Mouse (Mus musculus): ENCODE results near the gene Gpatch8. TPM values are rescaled to one million over a fixed set of nuclear protein-coding genes. Genes with fewer than 3 reads are reported as not detected.

Gene Gpatch8
- polyA plus RNA-seq, 1 experiment from 2014 or later: 45.7 TPM

DNA sequence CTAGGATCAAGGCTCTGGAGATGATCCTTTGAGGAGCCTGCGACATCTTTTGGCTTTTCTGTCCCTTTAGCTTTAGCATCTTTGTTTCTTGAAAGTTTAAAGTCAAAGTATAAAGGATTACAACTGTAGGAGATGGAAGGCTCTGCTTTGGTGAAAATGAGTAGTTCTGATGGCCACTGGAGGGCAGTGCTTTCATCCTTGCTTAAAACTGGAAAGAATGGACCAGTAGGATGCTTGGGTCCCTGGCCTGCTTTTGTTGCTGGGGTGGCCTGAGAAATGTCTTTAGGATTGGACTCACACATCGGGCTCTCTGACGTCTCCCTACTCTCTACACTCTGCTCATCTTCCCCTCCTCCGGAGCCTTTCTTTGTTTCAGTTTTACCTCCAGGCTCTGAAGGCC lies 75.3 kb downstream of the Gpatch8 start:
- DNase-seq (ENCODE audit: low spot score): peak; percentile 58
- Histone ChIP-seq H3K4me1 (no peaks in the 10 kb centered on the region), H3K27ac (no peak overlapping the region), H3K4me3 (no peak overlapping the region), H3K36me3 (peaks cover 79% of the 10 kb centered on the region), H3K27me3 (ENCODE audit: insufficient read depth, poor library complexity, severe bottlenecking) (no peaks in the 10 kb centered on the region), H3K9me3 (no peaks in the 10 kb centered on the region)
- 89% methylated on average over 4 of the region's 4 CpGs for WGBS

GRCm38 (mm10) chr11:102480111-102480510 lies 76.1 kb downstream of the Gpatch8 start:
- no peaks in the 10 kb centered on the region for H3K27me3 ChIP-seq (ENCODE audit: insufficient read depth, poor library complexity, severe bottlenecking)
- H3K9me3 ChIP-seq: no peaks in the 10 kb centered on the region
- peak; percentile 73 for DNase-seq (ENCODE audit: low spot score)
- 96% methylated on average over 15 of the region's 15 CpGs for WGBS
- no peak overlapping the region for H3K4me3 ChIP-seq
- H3K36me3 ChIP-seq: peaks cover 75% of the 10 kb centered on the region
- H3K4me1 ChIP-seq: no peaks in the 10 kb centered on the region
- no peak overlapping the region for H3K27ac ChIP-seq

- no peaks in the 10 kb centered on the region for H3K4me1 ChIP-seq
- 97% methylated on average over 23 of the region's 23 CpGs for WGBS
- peak; percentile 64 for DNase-seq (ENCODE audit: low spot score)
- H3K9me3 ChIP-seq: no peaks in the 10 kb centered on the region
- H3K36me3 ChIP-seq: peaks cover 73% of the 10 kb centered on the region
- H3K27me3 ChIP-seq (ENCODE audit: insufficient read depth, poor library complexity, severe bottlenecking): no peaks in the 10 kb centered on the region
- H3K4me3 ChIP-seq: no peak overlapping the region
- no peak overlapping the region for H3K27ac ChIP-seq
These were observed 76.6 kb downstream of the Gpatch8 start for GRCm38 (mm10) chr11:102479581-102479980.

- peaks cover 72% of the 10 kb centered on the region for H3K36me3 ChIP-seq
- H3K27me3 ChIP-seq (ENCODE audit: insufficient read depth, poor library complexity, severe bottlenecking): no peaks in the 10 kb centered on the region
- H3K27ac ChIP-seq: no peak overlapping the region
- H3K4me3 ChIP-seq: no peak overlapping the region
- no peaks in the 10 kb centered on the region for H3K4me1 ChIP-seq
- DNase-seq (ENCODE audit: low spot score): no peak
- 88% methylated on average over 3 of the region's 3 CpGs for WGBS
- no peaks in the 10 kb centered on the region for H3K9me3 ChIP-seq
These were observed 77.5 kb downstream of the Gpatch8 start for GRCm38 (mm10) chr11:102478671-102479070.

GRCm38 (mm10) chr11:102475027-102475426 lies 81.2 kb downstream of the Gpatch8 start:
- H3K4me1 ChIP-seq: peaks cover 4% of the 10 kb centered on the region; the same call in 1 of the 2 replicates
- H3K9me3 ChIP-seq: no peaks in the 10 kb centered on the region
- no peak for DNase-seq (ENCODE audit: low spot score)
- no peak overlapping the region for H3K27ac ChIP-seq
- H3K36me3 ChIP-seq: peaks cover 43% of the 10 kb centered on the region
- WGBS: 81% methylated on average over 3 of the region's 3 CpGs
- H3K4me3 ChIP-seq: no peak overlapping the region
- 0 out of 2 replicates have a peak, but pooled peaks cover 2% of the 10 kb centered on the region for H3K27me3 ChIP-seq (ENCODE audit: insufficient read depth, poor library complexity, severe bottlenecking)

DNA sequence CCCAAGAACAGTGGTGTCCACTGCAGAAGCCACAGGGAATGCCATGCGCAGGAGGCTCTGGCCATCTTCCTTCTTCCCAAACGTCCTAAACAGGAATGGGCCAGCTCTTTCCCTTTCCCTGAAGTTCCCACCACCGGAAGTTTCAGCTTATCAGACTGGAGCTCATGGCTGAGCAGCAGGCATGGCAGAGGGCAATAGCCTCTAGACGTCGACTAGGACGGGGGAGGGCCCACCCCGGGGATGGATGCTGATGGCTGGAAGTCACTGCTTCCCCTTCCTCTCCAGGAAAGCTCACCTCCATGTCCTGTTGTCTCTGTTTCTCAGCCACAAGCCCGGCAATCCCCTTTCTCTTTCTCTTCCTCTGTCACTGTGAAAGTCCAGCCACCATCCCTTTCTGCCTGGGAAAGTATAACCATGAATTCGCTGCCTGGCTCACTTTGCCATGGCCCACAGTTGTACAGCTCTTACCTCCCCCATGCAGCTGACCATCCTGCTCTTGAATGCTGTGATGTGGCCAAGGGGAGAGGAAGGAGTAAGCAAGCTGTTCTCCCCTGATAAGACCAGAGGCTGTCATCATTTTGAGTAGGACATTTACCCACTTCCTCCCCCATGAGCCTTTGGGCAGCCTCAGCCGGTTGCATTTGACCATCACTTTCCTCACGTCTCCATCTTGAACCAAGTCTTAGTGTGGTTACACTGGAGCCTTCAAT lies 86.4 kb downstream of the Gpatch8 start, which contains the start of gene Itga2b:
Itga2b (minus strand) TSS at position 475 of the 710 bp plus-strand sequence.
- WGBS: 43% methylated on average over 11 of the region's 11 CpGs
- H3K27ac ChIP-seq: peak within 1 kb of the TSS; percentile 65
- H3K36me3 ChIP-seq: peaks cover 9% of the 10 kb centered on the region
- peak within 1 kb of the TSS; percentile 25; the same call in 1 of the 2 replicates for H3K4me3 ChIP-seq
- peaks cover 18% of the 10 kb centered on the region for H3K27me3 ChIP-seq (ENCODE audit: insufficient read depth, poor library complexity, severe bottlenecking)
- DNase-seq (ENCODE audit: low spot score): peak; percentile 90
- H3K4me1 ChIP-seq: peaks cover 40% of the 10 kb centered on the region
- no peaks in the 10 kb centered on the region for H3K9me3 ChIP-seq

DNA sequence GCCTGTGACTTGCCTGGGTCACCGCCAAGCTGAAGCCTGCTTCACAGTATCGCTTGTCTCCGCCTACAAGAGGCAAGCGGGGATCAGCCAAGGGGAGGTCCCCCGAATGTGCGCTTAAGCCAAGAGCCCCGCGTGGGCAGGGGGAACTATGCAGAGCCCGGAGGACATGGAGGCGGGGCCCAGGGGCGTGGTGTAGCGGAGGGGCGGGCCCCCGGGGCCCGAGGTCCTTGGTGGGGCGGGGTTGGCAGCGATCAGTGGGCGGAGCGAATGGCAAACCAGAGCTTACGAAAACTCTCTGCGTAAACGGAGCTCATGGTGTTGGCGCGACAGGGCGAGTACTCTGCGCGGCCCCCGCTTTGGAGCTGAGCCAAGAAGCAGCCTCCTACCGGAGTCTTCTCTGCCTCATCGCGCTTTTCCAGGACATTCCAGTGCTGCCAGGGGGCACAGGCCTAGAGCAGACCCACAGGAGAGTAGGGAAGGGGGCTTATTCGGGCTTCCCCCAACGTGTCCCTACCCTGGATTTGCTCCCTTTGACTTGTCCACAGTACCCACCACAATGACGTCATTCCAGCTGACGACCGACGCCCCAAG lies 89.1 kb downstream of the Gpatch8 start:
- Histone ChIP-seq H3K27me3 (ENCODE audit: insufficient read depth, poor library complexity, severe bottlenecking) (peaks cover 32% of the 10 kb centered on the region), H3K27ac (peak overlapping the region; percentile 84), H3K9me3 (no peaks in the 10 kb centered on the region), H3K4me1 (peaks cover 40% of the 10 kb centered on the region), H3K4me3 (peak overlapping the region; percentile 66), H3K36me3 (no peaks in the 10 kb centered on the region)
- DNase-seq (ENCODE audit: low spot score): peak; percentile 97
- under 1% methylated on average over 37 of the region's 37 CpGs for WGBS

DNA sequence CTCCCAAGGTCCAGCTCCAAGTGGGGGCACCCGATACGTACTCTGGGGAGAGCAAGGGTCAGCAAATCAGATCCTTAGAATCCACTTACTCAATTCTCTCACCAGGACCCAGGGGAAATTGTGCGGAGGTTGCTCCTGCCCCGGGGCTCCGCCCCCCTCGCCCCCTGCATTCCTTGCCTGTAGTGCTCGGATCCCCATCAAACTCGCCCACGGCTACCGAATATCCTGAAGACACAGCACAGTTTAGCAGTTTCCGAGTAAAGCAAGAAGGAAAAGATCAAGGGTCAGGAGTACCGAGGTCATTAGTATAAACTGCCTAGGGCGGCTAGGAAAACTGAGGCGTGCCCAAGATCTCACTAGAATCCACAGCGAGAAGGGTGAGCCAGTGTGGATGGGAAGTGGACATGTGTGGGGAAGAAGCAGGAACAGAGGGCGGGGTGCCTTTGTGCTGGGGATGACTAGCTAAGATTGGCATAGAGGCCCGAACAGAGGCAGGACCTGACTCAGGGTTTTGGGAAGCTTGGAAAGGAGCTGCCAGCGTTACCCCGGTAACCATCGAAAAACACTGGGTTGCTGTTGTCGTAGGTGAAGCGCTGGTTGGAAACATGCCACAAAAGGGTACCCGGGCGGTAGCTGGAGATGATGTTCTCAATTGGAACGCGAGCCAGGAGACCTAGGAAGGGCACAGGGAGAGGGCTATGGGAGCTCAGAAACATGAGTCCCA lies 90.3 kb downstream of the Gpatch8 start:
- Histone ChIP-seq H3K36me3 (no peaks in the 10 kb centered on the region), H3K27me3 (ENCODE audit: insufficient read depth, poor library complexity, severe bottlenecking) (peaks cover 36% of the 10 kb centered on the region), H3K9me3 (no peaks in the 10 kb centered on the region), H3K4me3 (peak overlapping the region; percentile 29), H3K4me1 (peaks cover 40% of the 10 kb centered on the region), H3K27ac (no peak overlapping the region)
- WGBS: 22% methylated on average over 26 of the region's 26 CpGs
- DNase-seq (ENCODE audit: low spot score): peak; percentile 80

- no peak for DNase-seq (ENCODE audit: low spot score)
- 88% methylated on average over 6 of the region's 6 CpGs for WGBS
- no peak overlapping the region for H3K27ac ChIP-seq
- no peaks in the 10 kb centered on the region for H3K9me3 ChIP-seq
- H3K36me3 ChIP-seq: no peaks in the 10 kb centered on the region
- peaks cover 42% of the 10 kb centered on the region for H3K27me3 ChIP-seq (ENCODE audit: insufficient read depth, poor library complexity, severe bottlenecking)
- peaks cover 35% of the 10 kb centered on the region for H3K4me1 ChIP-seq
- H3K4me3 ChIP-seq: no peak overlapping the region
These were observed 91.3 kb downstream of the Gpatch8 start for GRCm38 (mm10) chr11:102464901-102465300.

DNA sequence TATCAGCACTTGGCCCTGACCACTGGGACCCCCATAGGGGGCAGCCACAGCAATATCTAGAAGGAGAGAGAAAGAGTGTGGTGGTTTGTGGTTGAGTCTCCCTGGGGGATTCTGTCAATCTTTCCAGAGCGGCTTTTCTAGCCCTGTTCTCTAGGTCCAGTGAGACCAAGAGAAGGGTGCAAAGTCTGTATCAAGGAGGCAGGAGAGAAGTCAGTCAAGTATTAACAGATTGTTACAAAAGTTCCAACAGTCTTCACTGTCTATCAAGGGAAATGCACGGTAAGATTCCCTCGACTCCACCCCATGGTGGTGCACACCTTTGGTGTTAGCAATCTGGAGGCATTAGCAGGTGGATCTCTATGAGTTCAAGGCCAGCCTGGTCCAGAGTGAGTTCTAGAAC lies 94.4 kb downstream of the Gpatch8 start:
- H3K27ac ChIP-seq: no peak overlapping the region
- no peaks in the 10 kb centered on the region for H3K9me3 ChIP-seq
- 75% methylated on average over 3 of the region's 3 CpGs for WGBS
- DNase-seq (ENCODE audit: low spot score): no peak
- peaks cover 16% of the 10 kb centered on the region for H3K4me1 ChIP-seq
- peaks cover 63% of the 10 kb centered on the region for H3K27me3 ChIP-seq (ENCODE audit: insufficient read depth, poor library complexity, severe bottlenecking)
- no peak overlapping the region for H3K4me3 ChIP-seq
- no peaks in the 10 kb centered on the region for H3K36me3 ChIP-seq

DNA sequence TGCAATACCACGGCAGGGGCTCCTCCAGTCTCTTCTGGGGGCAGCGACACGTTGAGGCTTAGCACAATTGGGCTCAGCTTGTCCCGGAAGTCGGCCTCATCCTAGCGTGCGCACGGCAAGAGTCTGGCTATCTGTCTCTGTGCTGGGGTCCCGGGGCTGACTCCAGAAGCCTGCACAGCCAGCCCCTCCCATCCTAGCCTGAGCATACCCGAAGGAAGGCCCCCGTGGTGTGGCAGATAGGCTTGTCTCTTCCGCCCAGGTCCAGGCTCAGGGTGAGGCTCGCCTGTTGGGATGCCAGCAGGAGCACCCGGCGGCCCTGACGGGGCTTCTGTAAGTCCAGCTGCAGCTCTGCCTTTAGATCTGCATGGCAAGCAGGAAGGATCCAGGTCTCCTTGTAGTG lies 95.7 kb downstream of the Gpatch8 start:
- peak; percentile 86 for DNase-seq (ENCODE audit: low spot score)
- H3K9me3 ChIP-seq: no peaks in the 10 kb centered on the region
- no peak overlapping the region for H3K4me3 ChIP-seq
- WGBS: 39% methylated on average over 16 of the region's 16 CpGs
- H3K36me3 ChIP-seq: no peaks in the 10 kb centered on the region
- no peak overlapping the region for H3K27ac ChIP-seq
- H3K4me1 ChIP-seq: peaks cover 18% of the 10 kb centered on the region
- peaks cover 62% of the 10 kb centered on the region for H3K27me3 ChIP-seq (ENCODE audit: insufficient read depth, poor library complexity, severe bottlenecking)

DNA sequence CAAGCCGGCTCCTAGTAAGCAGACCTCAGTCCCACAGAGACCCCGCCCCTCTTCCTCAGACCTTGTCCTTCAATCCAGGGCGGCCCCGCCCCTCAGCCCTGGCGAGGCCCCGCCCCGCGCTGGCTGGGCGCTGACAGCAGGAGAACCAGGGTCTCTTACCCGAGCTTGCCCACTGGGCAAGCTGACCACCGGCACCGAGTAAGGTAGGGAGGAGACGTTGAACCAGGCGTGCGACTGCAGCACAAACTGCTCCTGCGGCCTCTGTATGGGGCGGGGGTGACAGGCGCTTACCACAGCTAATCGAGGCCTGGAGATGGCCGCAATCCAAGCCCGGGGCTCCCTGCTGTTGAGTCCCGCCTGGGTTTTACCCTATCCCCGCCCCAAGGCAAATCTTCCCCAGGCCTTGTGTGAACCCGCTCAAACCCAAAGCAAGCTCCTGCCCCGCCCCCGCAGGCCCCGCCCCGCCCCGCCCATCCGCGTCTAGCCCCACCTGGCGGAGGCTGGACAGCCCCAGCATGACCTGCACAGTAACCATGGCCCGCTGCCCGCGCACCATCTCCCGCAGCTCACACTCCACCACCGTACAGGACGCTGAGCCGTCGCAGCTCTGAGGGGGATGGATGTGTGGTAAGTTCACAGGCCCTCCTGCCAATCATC lies 100.3 kb downstream of the Gpatch8 start:
- DNase-seq (ENCODE audit: low spot score): peak; percentile 93
- Histone ChIP-seq H3K9me3 (no peaks in the 10 kb centered on the region), H3K36me3 (no peaks in the 10 kb centered on the region), H3K27ac (peak overlapping the region; percentile 76), H3K4me1 (peaks cover 26% of the 10 kb centered on the region), H3K4me3 (peak overlapping the region; percentile 72), H3K27me3 (ENCODE audit: insufficient read depth, poor library complexity, severe bottlenecking) (peaks cover 71% of the 10 kb centered on the region)
- WGBS: under 1% methylated on average over 40 of the region's 40 CpGs

Measured in heart, embryonic 10.5 days (tissue).